Mouse (Mus musculus) regulatory T cell (primary cell): ENCODE measurements at regions not wholly inside any gene's neighbourhood (a gene's known extent, or its start where the extent isn't known, plus 50 kb on each side); places are given as distances from the start of the nearest gene placed in this dataset.

Experiments used
- in situ Hi-C: fragments of 300-600 bp; cut with MboI, MseI; formaldehyde crosslinking; loops from one replicate; pipeline ENCODE4 v1.15.1; 2025; ENCODE audit warnings: high pct_unique_total_duplicates

- in situ Hi-C loops = no loop called here
These were observed 223.5 kb upstream of the Mvb12b start for GRCm38 (mm10) chr2:34111286-34111685.

GRCm38 (mm10) chr2:34110582-34110981 lies 222.8 kb upstream of the Mvb12b start:
- in situ Hi-C loops = no loop called here

GRCm38 (mm10) chr2:34107566-34108303 lies 220.0 kb upstream of the Mvb12b start:
- in situ Hi-C loops = no loop called here

GRCm38 (mm10) chr2:34106837-34107565 lies 219.3 kb upstream of the Mvb12b start:
- in situ Hi-C loops = no loop called here

GRCm38 (mm10) chr2:34106245-34106644 lies 218.5 kb upstream of the Mvb12b start:
- in situ Hi-C loops = no loop called here

GRCm38 (mm10) chr2:34105271-34106051 lies 217.7 kb upstream of the Mvb12b start:
- in situ Hi-C loops = no loop called here

- in situ Hi-C loops = no loop called here
These were observed 210.3 kb upstream of the Mvb12b start for GRCm38 (mm10) chr2:34098004-34098547.

- in situ Hi-C loops = no loop called here
These were observed 208.8 kb upstream of the Mvb12b start for GRCm38 (mm10) chr2:34096561-34096960.

GRCm38 (mm10) chr2:34088832-34089231 lies 201.1 kb upstream of the Mvb12b start:
- in situ Hi-C loops = no loop called here

GRCm38 (mm10) chr2:34086130-34086529 lies 198.4 kb upstream of the Mvb12b start:
- in situ Hi-C loops = no loop called here

- in situ Hi-C loops = no loop called here
These were observed 196.8 kb upstream of the Mvb12b start for GRCm38 (mm10) chr2:34084513-34084912.

- in situ Hi-C loops = no loop called here
These were observed 194.7 kb upstream of the Mvb12b start for GRCm38 (mm10) chr2:34082486-34082885.

GRCm38 (mm10) chr2:34080176-34080575 lies 192.4 kb upstream of the Mvb12b start:
- in situ Hi-C loops = no loop called here

- in situ Hi-C loops = no loop called here
These were observed 191.5 kb upstream of the Mvb12b start for GRCm38 (mm10) chr2:34079282-34079681.

- in situ Hi-C loops = no loop called here
These were observed 191.1 kb upstream of the Mvb12b start for GRCm38 (mm10) chr2:34078875-34079262.

GRCm38 (mm10) chr2:34078248-34078874 lies 190.6 kb upstream of the Mvb12b start:
- in situ Hi-C loops = no loop called here

GRCm38 (mm10) chr2:34076346-34076745 lies 188.6 kb upstream of the Mvb12b start:
- in situ Hi-C loops = no loop called here

- in situ Hi-C loops = no loop called here
These were observed 186.3 kb upstream of the Mvb12b start for GRCm38 (mm10) chr2:34074066-34074465.

GRCm38 (mm10) chr2:34065592-34065991 lies 177.8 kb upstream of the Mvb12b start:
- in situ Hi-C loops = no loop called here

GRCm38 (mm10) chr2:34065090-34065489 lies 177.3 kb upstream of the Mvb12b start:
- in situ Hi-C loops = no loop called here

- in situ Hi-C loops = no loop called here
These were observed 168.8 kb upstream of the Mvb12b start for GRCm38 (mm10) chr2:34056552-34056951.

- in situ Hi-C loops = no loop called here
These were observed 155.3 kb upstream of the Mvb12b start for GRCm38 (mm10) chr2:34043064-34043463.
